Mouse (Mus musculus) myocyte (in vitro differentiated cells): ENCODE results near the gene Alk. TPM values are rescaled to one million over a fixed set of nuclear protein-coding genes. Genes with fewer than 3 reads are reported as not detected.

Source experiments
- H3K27me3 ChIP-seq: one replicate; pipeline ENCODE4 v1.6.1; 2011; ENCODE audit not compliant: control insufficient read depth, insufficient read depth, insufficient read length
- H3K36me3 ChIP-seq: one replicate; pipeline ENCODE4 v1.6.1; 2011; ENCODE audit not compliant: control insufficient read depth, insufficient read depth
- H3K4me2 ChIP-seq: one replicate; pipeline ENCODE4 v1.6.1; 2011; ENCODE audit warnings: low read depth, control low read depth
- H3K4me3 ChIP-seq: one replicate; pipeline ENCODE4 v1.5.1; 2011; ENCODE audit warnings: mild to moderate bottlenecking, control low read depth, moderate library complexity
- H3K79me2 ChIP-seq: one replicate; pipeline ENCODE4 v1.6.1; 2011; ENCODE audit not compliant: control insufficient read depth, insufficient read depth
- H3ac ChIP-seq: one replicate; pipeline ENCODE4 v1.6.1; 2011; ENCODE audit not compliant: control insufficient read depth, insufficient read length
- CEBPB ChIP-seq: IDR thresholded peaks from 2 replicates; pipeline ENCODE4 v1.6.1; 2011; ENCODE audit warnings: mild to moderate bottlenecking, moderate library complexity; ENCODE audit not compliant: poor library complexity, insufficient read depth, severe bottlenecking
- E2F4 ChIP-seq: IDR thresholded peaks from one replicate; pipeline ENCODE4 v1.6.1; 2011; ENCODE audit warnings: mild to moderate bottlenecking, control low read depth, moderate library complexity; ENCODE audit not compliant: insufficient read depth
- MAX ChIP-seq: IDR thresholded peaks from one replicate; pipeline ENCODE4 v1.6.1; 2011; ENCODE audit warnings: low read depth, mild to moderate bottlenecking, control low read depth
- MYOD1 ChIP-seq, 3 experiments: IDR thresholded peaks; one replicate each; pipeline ENCODE4 v1.6.1; 2011; ENCODE audit warnings: control low read depth in 2 of 3, low read depth in 2 of 3, mild to moderate bottlenecking in 2 of 3, moderate library complexity in 1 of 3; ENCODE audit not compliant: insufficient read length in 2 of 3, control insufficient read depth in 1 of 3
- MYOG ChIP-seq, 3 experiments: IDR thresholded peaks; one replicate each; pipeline ENCODE4 v1.6.1; 2011; ENCODE audit warnings: control low read depth in 2 of 3, low read depth in 2 of 3, mild to moderate bottlenecking in 2 of 3; ENCODE audit not compliant: insufficient read length in 2 of 3, control insufficient read depth in 1 of 3, insufficient read depth in 1 of 3
- POLR2A ChIP-seq: IDR thresholded peaks from one replicate; pipeline ENCODE4 v1.6.1; 2011; ENCODE audit warnings: low read depth, mild to moderate bottlenecking, control low read depth, moderate library complexity; ENCODE audit not compliant: insufficient read length
- POLR2AphosphoS2 ChIP-seq: IDR thresholded peaks from one replicate; pipeline ENCODE4 v1.6.1; 2011; ENCODE audit warnings: low read depth, control low read depth; ENCODE audit not compliant: insufficient read length
- REST ChIP-seq: IDR thresholded peaks from one replicate; pipeline ENCODE4 v1.6.1; 2011; ENCODE audit warnings: mild to moderate bottlenecking, control low read depth, moderate library complexity; ENCODE audit not compliant: insufficient read depth, insufficient read length
- SRF ChIP-seq: IDR thresholded peaks from one replicate; pipeline ENCODE4 v1.6.1; 2011; ENCODE audit warnings: low read depth; ENCODE audit not compliant: control insufficient read depth, insufficient read length
- TCF12 ChIP-seq: IDR thresholded peaks from one replicate; pipeline ENCODE4 v1.6.1; 2011; ENCODE audit warnings: mild to moderate bottlenecking, control low read depth; ENCODE audit not compliant: poor library complexity, insufficient read depth, severe bottlenecking
- TCF3 ChIP-seq: IDR thresholded peaks from one replicate; pipeline ENCODE4 v1.6.1; 2011; ENCODE audit warnings: low read depth, control low read depth; ENCODE audit not compliant: insufficient read length
- USF1 ChIP-seq: IDR thresholded peaks from one replicate; pipeline ENCODE4 v1.6.1; 2011; ENCODE audit warnings: low read depth, mild to moderate bottlenecking, control low read depth, moderate library complexity
- polyA plus RNA-seq: library from polyadenylated mRNA; unstranded; fragments of >200 nt; fragmentation: generic; extraction: Trizol; gene quantifications from one replicate; pipeline ENCODE4 v1.2.1, GENCODE M21; 2012; ENCODE audit warnings: missing spikeins

Alk gene
- polyA plus RNA-seq, 1 experiment: not detected

GRCm38 (mm10) chr17:72587671-72588070 lies 16.8 kb downstream of the Alk start:
- TF ChIP-seq MYOG (IDR thresholded peaks at IDR 0.05; ENCODE audit: control insufficient read depth in 1 of 3, insufficient read depth in 1 of 3, insufficient read length in 2 of 3, low read depth in 2 of 3): no peak
- TF ChIP-seq TCF3: no peak
- TF ChIP-seq MYOD1 (IDR thresholded peaks at IDR 0.05; ENCODE audit: control insufficient read depth in 1 of 3, insufficient read length in 2 of 3, low read depth in 2 of 3): no peak
- TF ChIP-seq E2F4: no peak
- no peak for TF ChIP-seq POLR2AphosphoS2
- TF ChIP-seq POLR2A: no peak
- TF ChIP-seq MAX: no peak
- TF ChIP-seq SRF: no peak
- TF ChIP-seq USF1: no peak
- no peak for TF ChIP-seq REST
- TF ChIP-seq CEBPB: no peak
- no peak for TF ChIP-seq TCF12
- Histone ChIP-seq H3K4me2 (no peak overlapping the region), H3ac (no peak overlapping the region), H3K4me3 (no peak overlapping the region), H3K27me3 (no peaks in the 10 kb centered on the region), H3K36me3 (no peaks in the 10 kb centered on the region), H3K79me2 (no peaks in the 10 kb centered on the region)

- Histone ChIP-seq H3ac (no peak overlapping the region), H3K79me2 (no peaks in the 10 kb centered on the region), H3K36me3 (no peaks in the 10 kb centered on the region), H3K27me3 (no peaks in the 10 kb centered on the region), H3K4me3 (no peak overlapping the region), H3K4me2 (no peak overlapping the region)
- TF ChIP-seq MAX (no peak), TCF12 (no peak), TCF3 (no peak), MYOG (IDR thresholded peaks at IDR 0.05; ENCODE audit: control insufficient read depth in 1 of 3, insufficient read depth in 1 of 3, insufficient read length in 2 of 3, low read depth in 2 of 3) (no peak), CEBPB (no peak), POLR2AphosphoS2 (no peak), SRF (no peak), REST (no peak), POLR2A (no peak), MYOD1 (IDR thresholded peaks at IDR 0.05; ENCODE audit: control insufficient read depth in 1 of 3, insufficient read length in 2 of 3, low read depth in 2 of 3) (no peak), USF1 (no peak), E2F4 (no peak)
Measured at GRCm38 (mm10) chr17:72580142-72580541, 24.3 kb downstream of the Alk start.

- no peaks in the 10 kb centered on the region for H3K36me3 ChIP-seq
- no peak overlapping the region for H3K4me3 ChIP-seq
- TF ChIP-seq USF1: no peak
- no peak for TF ChIP-seq CEBPB
- TF ChIP-seq MAX: no peak
- no peak for TF ChIP-seq MYOG (IDR thresholded peaks at IDR 0.05; ENCODE audit: control insufficient read depth in 1 of 3, insufficient read depth in 1 of 3, insufficient read length in 2 of 3, low read depth in 2 of 3)
- TF ChIP-seq POLR2AphosphoS2: no peak
- TF ChIP-seq TCF3: no peak
- TF ChIP-seq MYOD1 (IDR thresholded peaks at IDR 0.05; ENCODE audit: control insufficient read depth in 1 of 3, insufficient read length in 2 of 3, low read depth in 2 of 3): no peak
- TF ChIP-seq SRF: no peak
- TF ChIP-seq REST: no peak
- no peak for TF ChIP-seq E2F4
- no peak for TF ChIP-seq TCF12
- no peak for TF ChIP-seq POLR2A
- no peak overlapping the region for H3K4me2 ChIP-seq
- no peak overlapping the region for H3ac ChIP-seq
- H3K79me2 ChIP-seq: no peaks in the 10 kb centered on the region
- H3K27me3 ChIP-seq: no peaks in the 10 kb centered on the region
Measured at GRCm38 (mm10) chr17:72579321-72579720, 25.1 kb downstream of the Alk start.

GRCm38 (mm10) chr17:72571379-72571778 lies 33.0 kb downstream of the Alk start:
- TF ChIP-seq SRF: no peak
- no peak for TF ChIP-seq POLR2AphosphoS2
- TF ChIP-seq USF1: no peak
- no peak for TF ChIP-seq TCF3
- no peak for TF ChIP-seq MYOD1 (IDR thresholded peaks at IDR 0.05; ENCODE audit: control insufficient read depth in 1 of 3, insufficient read length in 2 of 3, low read depth in 2 of 3)
- TF ChIP-seq MAX: no peak
- TF ChIP-seq POLR2A: no peak
- TF ChIP-seq CEBPB: no peak
- TF ChIP-seq E2F4: no peak
- TF ChIP-seq TCF12: no peak
- no peak for TF ChIP-seq MYOG (IDR thresholded peaks at IDR 0.05; ENCODE audit: control insufficient read depth in 1 of 3, insufficient read depth in 1 of 3, insufficient read length in 2 of 3, low read depth in 2 of 3)
- no peak for TF ChIP-seq REST
- Histone ChIP-seq H3K27me3 (no peaks in the 10 kb centered on the region), H3K4me2 (no peak overlapping the region), H3K79me2 (no peaks in the 10 kb centered on the region), H3ac (no peak overlapping the region), H3K4me3 (no peak overlapping the region), H3K36me3 (no peaks in the 10 kb centered on the region)

- TF ChIP-seq POLR2A (no peak), MAX (no peak), USF1 (no peak), REST (no peak), CEBPB (no peak)
- H3K36me3 ChIP-seq: no peaks in the 10 kb centered on the region
- no peak overlapping the region for H3ac ChIP-seq
- H3K27me3 ChIP-seq: no peaks in the 10 kb centered on the region
- H3K4me3 ChIP-seq: no peak overlapping the region
- H3K79me2 ChIP-seq: no peaks in the 10 kb centered on the region
- no peak overlapping the region for H3K4me2 ChIP-seq
Measured at GRCm38 (mm10) chr17:72569491-72569890, 34.9 kb downstream of the Alk start.
